Mouse (Mus musculus) lung, adult 2 months (tissue): ENCODE results near the gene Wdr38.

Experiments used
- CTCF ChIP-seq: fragments of 200-500 bp; IDR thresholded peaks from 2 replicates; pipeline ENCODE4 v1.5.1; 2011; ENCODE audit warnings: mild to moderate bottlenecking, low read length, control low read depth; ENCODE audit not compliant: insufficient read depth
- POLR2A ChIP-seq: fragments of 200-500 bp; IDR thresholded peaks from 2 replicates; pipeline ENCODE4 v1.6.1; 2011; ENCODE audit warnings: low read depth, mild to moderate bottlenecking, control low read depth, low read length, borderline replicate concordance; ENCODE audit errors: extremely low read depth

DNA sequence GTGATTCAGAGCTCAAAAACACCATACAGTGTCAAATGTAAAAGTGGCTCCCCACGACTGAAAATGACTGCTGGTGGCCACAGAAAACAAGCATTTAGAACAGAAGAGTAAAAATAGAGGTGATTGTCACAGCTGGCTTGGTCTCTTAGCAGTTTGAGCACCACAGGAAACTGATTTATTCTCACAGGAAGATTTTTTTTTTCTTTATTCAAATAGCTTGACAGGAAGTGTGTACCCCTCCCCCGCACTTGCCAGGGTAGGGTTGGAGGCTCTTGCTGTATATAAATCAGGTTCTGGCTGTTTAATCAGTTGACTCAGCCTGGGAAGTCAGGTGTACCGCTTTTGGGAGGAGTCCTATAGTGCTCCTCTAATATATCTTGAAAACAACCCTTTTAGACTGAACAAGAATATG lies 11.7 kb downstream of the Wdr38 start:
- TF ChIP-seq CTCF: no peak
- TF ChIP-seq POLR2A: no peak
